Mouse (Mus musculus) thymus, postnatal 4 days (tissue): ENCODE data around the gene Fibp.
"Not testable (repeated sequence)": the region's sequence is repeated elsewhere in the genome, so short reads cannot be mapped to it uniquely, and the experiment has no call there.

ENCODE experiments used
- DNase-seq: peaks from one replicate; pipeline ENCODE4 v3.0.0; 2021

The Fibp gene

GRCm38 (mm10) chr19:5490313-5490897 is 30.0 kb downstream of the Fibp start, which contains the start of gene Cfl1:
Gene Cfl1 (plus strand): TSS chr19:5490455.
- DNase-seq = peak; percentile 97

DNA sequence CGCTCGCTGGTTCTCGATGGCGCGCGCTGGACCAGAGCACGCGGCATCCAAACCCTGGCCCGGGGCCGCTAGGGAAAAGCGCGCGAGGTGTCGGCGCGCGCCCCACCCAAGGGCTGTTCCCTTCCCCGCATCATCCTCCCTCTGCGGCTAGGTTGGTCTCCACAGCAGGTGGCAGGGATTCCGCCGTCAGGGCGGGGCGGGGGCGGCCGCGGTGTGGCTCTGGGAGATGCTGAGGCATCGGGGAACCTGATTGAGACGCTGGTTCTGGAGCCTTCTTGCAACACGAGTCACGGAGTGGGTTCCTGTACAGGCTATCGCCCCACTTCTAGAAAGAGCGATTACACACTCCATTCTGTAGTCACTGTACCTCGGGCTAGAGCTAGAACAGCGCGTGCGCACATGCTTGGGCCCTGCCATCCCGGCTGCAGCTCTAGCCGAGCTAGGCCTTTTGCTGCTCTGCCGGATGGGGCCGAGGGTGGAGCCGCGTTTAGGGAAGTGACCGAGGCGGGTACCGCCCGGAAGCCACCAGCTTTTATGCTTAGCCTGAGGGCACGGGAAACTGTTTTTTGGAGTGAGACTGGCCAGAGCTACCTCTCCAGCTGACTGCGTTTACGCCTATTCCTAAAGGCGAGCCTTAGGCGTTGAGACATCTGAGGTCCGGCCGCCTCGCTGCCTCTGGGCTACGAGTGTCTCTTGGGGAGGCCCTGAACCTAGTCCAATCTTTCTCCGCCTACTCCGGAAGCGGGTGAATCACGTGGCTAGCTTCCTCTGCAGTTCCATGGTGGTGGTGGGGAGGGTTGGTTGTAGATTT is 30.7 kb downstream of the Fibp start:
- peak; percentile 85 for DNase-seq

DNA sequence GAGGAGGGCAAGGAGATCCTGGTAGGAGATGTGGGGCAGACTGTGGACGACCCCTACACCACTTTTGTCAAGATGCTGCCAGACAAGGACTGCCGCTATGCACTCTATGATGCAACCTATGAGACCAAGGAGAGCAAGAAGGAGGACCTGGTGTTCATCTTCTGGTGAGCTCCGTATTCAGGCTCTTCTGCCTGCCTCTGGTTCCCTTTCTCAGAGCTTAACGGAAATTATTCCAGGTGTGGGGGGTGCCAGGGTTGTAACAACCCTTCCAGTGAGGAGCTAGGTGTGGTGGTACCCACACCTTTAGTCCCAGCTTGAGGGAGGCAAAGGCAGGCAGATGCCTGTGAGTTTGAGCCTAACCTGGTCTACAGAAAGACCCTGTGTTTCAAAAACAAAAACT is 32.2 kb downstream of the Fibp start:
- DNase-seq = no peak

GRCm38 (mm10) chr19:5493301-5493721 is 32.9 kb downstream of the Fibp start:
- not testable (repeated sequence) for DNase-seq

GRCm38 (mm10) chr19:5494314-5494713 is 33.9 kb downstream of the Fibp start:
- no peak for DNase-seq

DNA sequence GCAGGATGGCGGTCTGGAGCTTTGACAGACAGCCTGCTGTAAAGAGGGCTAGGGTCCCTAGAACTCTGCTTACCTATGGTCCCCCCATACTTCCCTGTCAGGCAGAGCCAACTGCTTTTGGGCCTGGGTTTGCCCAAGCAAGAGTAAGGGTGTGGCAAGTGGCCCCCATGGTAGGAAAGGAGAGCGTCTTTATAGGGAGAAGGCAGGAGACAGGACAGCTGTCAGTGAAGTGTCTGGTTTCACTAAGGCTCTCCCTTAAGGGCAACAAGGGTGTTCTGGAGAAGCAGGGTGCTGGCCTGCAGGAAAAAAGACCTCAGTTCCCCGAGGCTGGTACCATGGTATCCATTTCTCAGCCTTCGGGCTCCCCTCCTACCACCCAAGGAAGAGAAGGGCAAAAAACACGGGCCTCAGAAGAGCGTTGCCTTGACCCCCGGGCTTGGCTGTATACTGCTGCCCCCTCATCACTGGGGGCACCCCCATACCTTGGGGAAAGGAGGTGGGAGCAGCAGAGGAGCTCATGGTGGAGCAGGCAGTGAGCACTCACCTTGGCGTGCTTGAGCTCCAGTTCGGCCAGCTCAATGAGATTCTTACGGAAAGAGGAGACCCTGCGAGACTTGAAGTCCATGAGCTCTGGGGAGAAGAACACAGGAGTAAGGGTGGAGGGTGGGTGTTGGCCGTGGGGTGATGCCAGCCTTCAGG is 35.1 kb downstream of the Fibp start:
- no peak for DNase-seq

- no peak for DNase-seq
Observed at GRCm38 (mm10) chr19:5496052-5496370, 35.6 kb downstream of the Fibp start.

- no peak for DNase-seq
Observed at GRCm38 (mm10) chr19:5500330-5500875, 40.0 kb downstream of the Fibp start.

DNA sequence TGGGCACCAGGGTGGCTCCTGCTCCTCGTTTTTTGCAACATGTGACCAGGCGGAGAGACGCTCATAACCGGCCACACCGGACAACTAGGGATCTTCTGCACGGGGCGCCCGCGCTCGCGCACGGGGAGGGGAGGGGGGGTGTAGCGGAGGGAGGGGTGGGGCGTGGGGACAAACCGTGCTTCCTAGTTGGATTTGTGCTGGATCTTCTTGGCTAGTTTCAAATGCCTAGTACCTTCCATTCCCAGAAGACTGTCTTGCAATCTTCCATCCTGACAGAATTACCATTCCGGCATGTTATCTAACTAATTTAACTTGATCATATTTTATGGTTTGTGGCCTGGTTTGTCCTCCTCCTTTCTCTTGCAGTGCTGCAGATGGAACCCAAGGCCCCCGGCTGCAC is 43.3 kb downstream of the Fibp start, which contains the start of gene 1700020D05Rik:
Gene 1700020D05Rik (minus strand): TSS at position 101 of the 400 bp plus-strand sequence.
- DNase-seq = no peak

DNA sequence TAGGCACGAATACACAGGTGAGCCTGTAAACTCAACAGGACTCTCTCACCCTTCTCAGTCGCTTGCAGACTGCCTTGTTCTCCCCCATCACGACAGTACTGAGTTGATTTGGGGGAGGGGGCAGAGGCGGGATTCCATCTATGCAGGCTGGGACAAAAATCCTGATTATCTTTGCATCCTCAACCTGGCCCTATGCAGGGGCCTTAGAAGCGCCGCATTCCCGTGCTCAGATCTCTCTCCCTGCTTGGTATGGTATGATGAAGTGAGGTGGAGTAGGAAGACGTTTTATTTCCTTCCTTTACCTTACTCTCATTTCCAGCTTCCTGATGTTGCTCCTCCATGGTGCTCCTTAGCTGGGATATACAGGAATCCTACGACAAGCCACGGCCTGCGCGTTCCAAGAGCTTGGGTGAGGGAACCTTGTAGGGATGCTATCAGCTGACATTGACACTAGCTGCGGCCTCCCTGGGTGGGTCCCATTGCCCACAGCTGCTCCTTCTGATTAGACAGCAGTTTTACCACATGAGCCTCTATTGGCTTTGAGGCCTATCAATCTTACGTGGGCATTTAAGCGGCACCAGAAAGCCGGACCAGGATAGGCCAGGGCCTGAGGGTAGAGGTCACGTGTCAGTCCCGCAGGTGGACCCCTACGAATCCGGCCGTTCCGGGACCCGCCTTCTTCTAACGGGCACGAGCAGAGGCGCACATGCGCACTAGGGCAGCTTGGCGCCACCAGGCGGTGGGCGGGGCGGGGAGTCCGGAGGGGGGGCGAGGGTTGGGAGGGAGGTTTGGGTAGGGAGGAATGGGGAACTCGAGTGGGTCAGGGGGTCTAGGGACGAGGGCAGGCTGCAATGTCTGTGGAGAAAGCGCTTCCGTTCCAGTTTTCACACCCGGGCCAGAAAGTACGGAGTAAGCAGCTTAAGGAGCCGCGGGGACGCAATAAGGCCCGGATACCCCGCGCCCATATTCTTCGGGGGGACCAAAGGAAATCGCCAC is 49.9 kb downstream of the Fibp start, which contains the start of gene Snx32:
Gene Snx32 (minus strand): TSS at position 508 of the 996 bp plus-strand sequence.
- peak; percentile 97 for DNase-seq

DNA sequence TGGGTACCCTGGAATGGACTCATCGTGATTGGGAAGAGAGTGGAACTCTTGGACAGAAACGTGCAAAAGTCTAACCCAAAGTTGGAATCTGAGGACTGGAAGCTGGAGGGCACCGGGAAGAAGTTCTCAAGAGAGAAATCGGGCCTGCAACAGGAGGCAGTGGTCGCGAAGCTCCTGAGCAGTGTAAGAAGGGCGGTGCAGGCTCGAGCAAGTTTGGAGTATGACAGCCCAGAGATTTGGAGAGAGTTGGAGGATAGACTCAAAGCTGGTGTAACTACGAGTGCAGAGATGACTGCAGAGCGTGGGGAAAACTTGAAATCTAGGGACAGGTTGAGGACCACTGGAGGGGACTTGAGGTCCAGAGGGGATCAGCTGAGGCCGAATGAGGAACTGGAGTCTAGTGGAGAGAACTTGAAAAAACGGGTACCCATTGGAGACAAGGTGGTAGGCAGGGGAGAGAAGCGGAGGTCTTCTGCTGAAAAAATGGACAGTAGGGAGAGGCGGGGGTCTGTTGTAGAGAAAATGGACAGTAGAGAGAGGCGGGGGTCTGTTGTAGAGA is 50.7 kb downstream of the Fibp start:
- DNase-seq = peak; percentile 49

DNA sequence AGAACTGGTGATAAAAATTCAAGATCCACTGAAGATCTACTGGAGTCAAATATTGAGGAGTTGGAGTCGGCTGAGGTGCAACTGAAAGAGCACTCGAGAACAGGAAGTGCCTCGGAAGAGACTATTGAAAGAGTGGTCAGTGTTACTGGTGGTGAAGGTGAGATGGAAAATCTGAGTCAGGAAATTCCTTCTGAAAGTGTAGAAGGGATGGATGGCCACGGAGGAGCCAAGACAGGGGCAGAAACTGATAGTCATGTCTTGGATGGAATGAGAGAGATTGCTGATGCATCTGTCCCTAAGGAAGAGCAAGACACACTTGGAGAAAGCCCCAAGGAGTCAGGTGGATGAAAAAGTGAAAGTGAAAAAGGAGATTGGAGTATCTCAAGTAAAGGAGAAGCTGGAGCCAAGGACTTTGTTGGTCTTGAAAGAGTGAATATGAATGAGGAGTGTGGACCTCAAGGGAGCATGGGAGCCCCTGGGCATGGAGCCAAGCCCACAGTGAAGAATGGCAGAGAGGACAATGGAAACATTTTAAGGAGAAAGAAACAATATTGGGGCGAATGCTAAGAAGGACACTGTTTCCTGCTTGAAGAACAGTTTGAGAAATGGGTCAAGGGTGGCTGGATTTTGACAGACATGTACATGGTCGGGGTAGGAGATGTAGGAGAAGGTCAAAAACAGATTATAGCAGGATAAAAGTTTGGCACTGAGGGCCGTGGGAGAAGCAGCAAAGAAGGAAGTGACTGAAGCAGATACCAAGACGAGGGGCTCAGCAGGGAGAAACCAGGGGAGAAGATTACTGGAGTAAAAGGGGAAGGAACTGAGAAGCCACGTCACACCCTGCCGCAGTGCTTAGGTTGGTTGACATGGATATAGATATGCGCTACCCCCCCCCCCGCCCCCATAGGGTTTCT is 51.9 kb downstream of the Fibp start:
- no peak for DNase-seq

DNA sequence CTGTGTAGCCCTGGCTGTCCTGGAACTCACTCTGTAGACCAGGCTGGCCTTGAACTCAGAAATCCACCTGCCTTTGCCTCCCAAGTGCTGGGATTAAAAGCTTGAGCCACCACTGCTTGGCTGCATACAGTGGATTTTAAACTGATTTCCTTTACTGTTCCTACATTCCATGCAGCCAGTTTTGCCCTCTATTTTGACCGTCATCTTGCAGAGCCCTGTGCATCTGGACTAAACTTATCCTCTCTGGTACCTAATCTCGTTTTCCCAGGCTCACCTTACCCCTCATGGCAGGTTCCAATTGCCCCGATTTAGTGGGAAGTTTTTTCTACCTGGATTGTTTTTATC is 52.6 kb downstream of the Fibp start:
- DNase-seq = no peak
